Mouse (Mus musculus) ZHBTc4 (cell line): ENCODE measurements at regions not wholly inside any gene's neighbourhood (a gene's known extent, or its start where the extent isn't known, plus 50 kb on each side); places are given as distances from the start of the nearest gene placed in this dataset.

Source experiments
- DNase-seq: peaks from one replicate; pipeline ENCODE4 v3.0.0-alpha.2; 2011; ENCODE audit warnings: low read depth, low spot score

DNA sequence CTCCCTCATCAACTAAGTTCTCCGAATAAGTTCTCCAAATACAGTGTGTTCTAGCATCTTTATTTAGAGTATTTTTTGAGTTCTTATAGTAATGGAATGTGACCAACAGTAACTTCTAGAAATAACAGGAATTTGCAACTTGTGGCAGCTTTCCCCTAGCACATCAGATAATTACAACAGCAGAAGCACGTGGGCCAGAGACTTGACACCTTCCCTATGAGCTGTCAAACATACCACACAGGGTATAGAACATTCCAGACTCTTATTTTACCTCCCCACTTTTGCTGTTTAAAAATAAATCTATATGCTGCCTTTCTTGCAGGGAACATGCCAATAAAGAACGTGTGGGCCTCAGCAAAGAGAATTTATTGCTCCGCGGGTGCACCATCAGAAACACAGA lies 77.4 kb upstream of the Commd8 start:
- no peak for DNase-seq

GRCm38 (mm10) chr5:72244134-72244533 lies 76.1 kb upstream of the Commd8 start:
- DNase-seq: no peak

DNA sequence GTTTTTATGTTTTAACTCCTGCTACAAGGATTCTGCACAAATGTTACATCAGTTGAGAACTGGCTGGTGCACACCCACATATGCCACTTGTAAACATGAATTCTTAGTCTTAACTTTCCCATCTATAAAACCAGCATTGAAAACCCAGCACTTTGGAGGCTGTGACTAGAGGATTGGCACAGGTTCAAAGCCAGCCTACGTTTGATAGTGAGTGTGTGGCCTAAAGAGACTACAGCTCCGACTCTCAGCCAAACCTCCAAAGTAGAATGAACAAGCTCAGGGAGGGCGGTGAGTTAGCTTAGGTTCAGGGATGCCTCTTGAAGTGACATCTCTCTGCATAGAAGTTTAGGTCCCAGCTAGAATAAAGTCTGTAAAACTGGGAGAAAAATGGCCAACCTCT lies 75.0 kb upstream of the Commd8 start:
- no peak for DNase-seq

DNA sequence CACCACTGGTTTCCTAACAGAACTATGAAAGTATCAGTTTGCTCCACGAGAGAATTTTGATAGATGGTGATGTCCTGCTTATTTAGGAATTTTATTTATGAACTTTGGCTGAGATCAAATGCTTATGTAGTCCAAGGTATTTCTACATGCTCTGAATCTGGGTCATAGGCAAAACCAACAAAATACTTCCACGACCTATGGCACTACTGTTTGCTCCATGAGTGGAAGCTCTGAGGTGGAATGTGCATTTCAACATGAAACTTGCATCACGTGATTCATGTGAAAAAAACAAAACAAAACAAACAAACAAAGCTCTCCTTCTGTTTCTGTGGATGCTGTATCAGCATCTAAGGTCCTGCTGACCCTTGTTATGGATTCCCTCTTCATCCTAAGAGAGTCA lies 73.5 kb upstream of the Commd8 start:
- DNase-seq: no peak

DNA sequence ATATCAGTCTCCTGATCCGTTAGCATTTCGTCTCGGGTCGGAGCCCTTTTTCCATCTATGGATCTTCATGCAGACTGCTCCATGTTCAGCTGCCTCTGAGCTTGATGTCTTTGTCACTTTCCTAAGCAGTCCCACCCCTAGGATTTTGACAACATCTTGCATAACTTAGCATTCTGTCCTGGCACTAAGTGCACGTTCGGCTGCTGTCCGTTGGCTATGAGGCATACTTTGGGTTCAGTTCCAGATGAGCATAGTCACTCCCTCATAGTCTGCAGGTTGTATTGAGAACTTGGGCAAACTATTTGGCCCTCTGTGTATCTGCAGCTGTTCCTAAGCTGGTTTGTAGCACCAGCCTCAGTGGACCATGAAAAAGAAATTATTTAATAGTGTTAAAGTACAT lies 72.3 kb upstream of the Commd8 start:
- DNase-seq: no peak

DNA sequence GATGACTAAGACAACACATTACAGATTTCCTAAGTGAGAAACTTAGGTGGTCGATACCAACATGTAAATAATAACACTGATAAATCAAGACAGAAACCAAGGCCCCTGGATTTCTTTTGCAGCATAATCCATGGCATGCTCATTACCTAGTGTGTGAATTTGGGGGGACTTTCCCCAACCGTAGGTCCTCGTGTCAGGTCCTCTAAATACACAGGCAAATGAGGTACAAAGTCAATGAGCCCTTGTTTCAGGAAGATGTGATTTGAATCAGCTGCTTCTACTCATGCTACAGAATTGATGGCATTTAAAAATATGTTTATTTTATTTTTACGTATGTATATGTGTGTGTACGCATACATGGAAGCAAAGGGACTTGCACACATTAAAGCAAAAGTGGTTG lies 59.0 kb upstream of the Commd8 start:
- no peak for DNase-seq

- peak; percentile 31 for DNase-seq
These were observed 57.7 kb upstream of the Commd8 start for GRCm38 (mm10) chr5:72225576-72226298.

- DNase-seq: peak; percentile 53
These were observed 57.1 kb upstream of the Commd8 start for GRCm38 (mm10) chr5:72225056-72225455.

DNA sequence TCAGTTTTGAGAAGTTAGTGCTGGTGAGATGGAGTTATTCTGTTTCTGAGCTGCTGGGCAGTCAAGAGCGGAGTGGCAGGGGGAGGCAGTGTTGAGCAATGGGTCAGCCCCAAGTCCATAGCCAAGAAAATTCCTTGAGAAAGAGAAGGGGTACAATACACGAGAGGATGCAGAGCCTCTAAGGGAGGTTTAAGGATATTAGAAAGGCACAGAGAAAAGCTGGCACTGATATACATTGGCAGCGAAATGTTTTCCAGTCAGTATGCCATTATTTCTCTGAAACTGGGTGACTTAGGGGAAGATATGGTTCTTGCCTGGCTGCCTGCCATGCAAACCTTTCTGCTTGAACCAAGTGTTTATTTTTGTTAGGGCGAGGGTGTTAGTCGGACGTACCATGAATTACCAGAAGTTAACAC lies 56.6 kb upstream of the Commd8 start:
- DNase-seq: no peak

DNA sequence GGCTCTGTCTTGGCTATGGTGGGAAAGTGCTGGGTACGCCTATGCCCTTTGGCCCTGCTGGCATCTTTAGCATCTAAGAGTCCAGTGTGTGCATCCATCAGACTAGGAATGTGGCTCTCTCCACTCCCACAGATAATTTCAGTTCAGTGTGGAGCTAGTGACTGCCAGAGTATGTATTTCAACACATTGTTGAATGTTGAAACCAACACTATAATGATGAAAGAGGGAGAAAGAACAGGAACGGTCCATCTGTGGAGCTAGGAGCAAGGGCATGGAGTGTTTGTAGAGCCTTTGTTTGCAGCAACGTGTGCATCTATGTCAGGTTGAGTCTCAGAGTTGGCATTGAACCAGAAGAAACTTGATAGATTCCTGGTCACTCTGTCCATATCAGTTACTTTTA lies 54.9 kb upstream of the Commd8 start:
- no peak for DNase-seq

DNA sequence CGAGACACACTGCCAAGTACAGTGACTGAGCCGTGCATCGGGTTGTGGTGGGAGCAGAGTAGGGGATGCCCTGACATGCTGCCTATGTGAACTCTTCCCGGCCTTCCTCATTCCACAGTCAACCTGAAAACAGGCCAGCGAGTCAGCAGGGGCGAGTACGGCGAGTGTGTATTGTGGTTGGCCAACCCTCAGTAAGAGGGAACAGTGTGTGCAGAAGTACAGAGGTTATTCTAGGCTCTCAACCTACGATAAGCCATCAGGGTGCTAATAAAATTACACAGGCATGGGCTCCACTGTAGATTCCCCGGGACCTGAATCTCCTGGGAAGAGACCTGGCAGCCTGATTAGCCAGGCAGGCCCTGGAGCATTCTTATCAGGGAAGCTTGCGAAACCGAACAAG lies 51.7 kb upstream of the Commd8 start:
- DNase-seq: no peak

DNA sequence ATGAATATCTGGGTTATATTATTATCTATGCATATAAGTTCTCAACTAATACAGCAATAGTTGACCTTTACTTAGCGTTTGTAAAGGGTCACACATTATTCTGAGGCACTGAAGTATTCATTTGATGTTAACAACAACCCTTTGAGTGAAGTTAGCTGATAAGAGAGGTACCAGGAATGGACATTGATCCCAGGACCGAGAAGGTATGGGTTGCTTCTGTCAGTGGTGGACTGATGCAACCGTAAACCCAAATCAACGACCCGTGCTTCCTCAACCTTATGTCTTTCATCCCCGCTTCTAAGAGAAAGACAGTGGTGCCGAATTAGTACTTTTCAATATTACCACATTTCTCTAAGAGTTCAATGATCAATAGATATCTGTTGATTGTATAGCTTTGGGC lies 51.3 kb upstream of the Commd8 start:
- DNase-seq: no peak
